Mouse (Mus musculus): Measurements from ENCODE around the gene Olfr521.
"Not testable (repeated sequence)": the region's sequence is repeated elsewhere in the genome, so short reads cannot be mapped to it uniquely, and the experiment has no call there.

The Olfr521 gene

DNA sequence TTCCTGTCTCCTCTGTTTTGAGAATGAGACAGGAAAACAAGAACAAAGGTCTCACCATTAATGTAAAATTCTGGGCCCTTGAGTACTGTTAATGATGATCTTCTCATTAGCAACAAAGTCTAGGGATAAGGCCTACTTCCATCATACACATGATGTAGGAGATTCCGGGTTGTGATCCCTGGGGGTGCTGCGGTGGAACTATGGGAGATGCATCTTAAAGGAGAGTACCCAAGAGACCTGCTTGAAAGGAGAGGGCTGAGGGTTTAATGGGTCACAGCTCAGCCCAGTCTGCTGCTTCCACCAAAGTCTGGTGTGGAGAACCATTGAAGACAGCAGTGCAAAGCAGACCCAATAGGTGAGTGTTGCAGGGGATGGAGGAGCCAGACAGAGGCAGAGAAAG is at the start of gene Olfr521:
Olfr521 (plus strand) TSS at position 301 of the 400 bp plus-strand sequence.
- DNase-seq (ENCODE audit: low spot score) = no peak

DNA sequence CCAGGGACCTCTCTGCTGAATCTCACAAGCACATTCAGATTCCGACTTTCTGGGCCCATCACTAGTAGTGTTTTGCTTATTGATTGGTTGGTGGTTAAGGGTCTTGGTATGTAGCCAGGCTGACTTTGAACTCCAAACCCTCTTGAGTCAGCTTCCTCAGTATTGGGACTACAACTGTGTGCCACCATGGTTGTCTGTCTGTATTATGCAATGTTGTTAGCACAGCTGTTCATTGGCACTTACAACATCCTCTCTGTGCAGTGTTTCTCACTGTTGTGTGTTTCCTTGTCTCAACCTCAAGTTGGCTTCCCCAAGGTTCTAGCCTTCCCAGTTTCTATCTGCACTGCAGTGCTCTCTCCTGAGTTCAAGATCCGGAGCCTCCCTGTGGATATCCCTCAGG is 46.8 kb upstream of the Olfr521 start:
- no peak for DNase-seq (ENCODE audit: low spot score)

DNA sequence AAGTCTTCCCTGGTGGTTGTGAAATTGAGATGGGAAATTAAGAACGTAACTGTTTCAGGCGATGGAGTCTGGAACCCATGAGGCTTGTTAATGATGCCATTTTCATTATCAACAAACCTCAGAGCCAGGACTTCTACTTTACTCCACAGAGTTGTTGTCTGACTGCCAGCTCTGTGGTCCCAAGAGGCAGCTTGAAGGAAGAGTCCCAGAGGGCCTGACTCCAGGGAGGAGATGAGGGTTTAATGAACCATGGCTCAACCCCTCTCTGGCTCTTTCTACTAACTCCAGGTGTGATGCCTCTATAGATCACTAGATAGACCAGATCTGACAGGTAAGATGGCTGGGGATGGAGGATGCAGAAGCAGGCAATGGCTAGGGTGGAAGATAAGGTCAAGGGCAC is 33.3 kb upstream of the Olfr521 start, which contains the start of gene Olfr520:
Olfr520 (plus strand) TSS at position 301 of the 400 bp plus-strand sequence.
- no peak for DNase-seq (ENCODE audit: low spot score)

DNA sequence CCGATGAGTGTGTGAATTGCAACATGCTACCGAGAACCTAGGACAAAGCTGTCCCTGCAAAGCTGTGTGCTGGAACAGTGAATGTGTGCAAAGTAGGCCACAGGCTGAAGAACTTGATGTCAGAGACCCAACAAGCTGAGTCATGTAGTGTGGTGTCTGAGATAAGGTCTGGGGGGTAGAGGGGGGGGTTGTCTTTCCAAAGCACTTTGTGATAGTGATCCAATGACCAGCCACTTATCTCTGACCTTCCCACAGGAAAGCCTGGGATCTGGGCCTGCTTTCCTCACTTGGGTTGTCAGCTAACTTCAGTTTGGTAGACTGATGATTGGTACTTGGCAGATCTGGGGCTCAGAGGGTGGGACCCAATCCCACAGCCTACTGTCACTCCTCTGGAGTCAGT is 28.7 kb upstream of the Olfr521 start:
- no peak for DNase-seq (ENCODE audit: low spot score)

DNA sequence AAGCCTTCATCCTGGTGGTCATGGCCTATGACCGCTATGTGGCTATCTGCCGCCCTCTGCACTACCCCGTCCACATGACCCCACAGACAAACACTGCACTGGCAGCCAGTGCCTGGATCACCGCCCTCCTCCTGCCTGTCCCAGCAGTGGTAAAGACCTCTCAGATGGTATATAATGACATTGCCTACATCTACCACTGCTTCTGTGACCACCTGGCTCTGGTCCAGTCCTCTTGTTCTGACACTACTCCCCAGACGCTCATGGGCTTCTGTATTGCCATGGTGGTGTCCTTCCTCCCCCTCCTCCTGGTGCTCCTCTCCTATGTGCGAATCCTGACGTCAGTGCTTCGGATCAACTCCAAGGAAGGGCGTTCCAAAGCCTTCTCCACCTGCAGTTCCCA is 27.8 kb upstream of the Olfr521 start:
- DNase-seq (ENCODE audit: low spot score) = not testable (repeated sequence)

DNA sequence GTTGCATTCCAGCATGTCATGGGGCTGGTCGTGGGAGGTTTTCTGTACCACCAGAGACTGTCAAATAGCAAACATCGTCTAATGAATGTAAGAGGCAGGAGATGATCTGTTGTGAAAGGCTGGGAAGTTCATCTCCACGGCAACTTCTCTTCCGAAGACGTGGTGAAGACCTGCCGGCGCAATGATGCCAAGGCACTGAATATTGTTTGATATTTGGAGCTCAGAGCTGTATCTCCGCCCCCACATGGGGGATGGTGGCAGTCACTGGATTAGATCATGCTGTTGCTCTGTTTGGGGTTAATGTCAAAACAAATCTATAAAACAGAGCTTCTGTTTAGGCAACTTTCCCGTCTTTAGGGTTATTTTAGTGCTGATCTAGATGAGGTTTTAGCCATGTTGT is 24.0 kb upstream of the Olfr521 start:
- no peak for DNase-seq (ENCODE audit: low spot score)

DNA sequence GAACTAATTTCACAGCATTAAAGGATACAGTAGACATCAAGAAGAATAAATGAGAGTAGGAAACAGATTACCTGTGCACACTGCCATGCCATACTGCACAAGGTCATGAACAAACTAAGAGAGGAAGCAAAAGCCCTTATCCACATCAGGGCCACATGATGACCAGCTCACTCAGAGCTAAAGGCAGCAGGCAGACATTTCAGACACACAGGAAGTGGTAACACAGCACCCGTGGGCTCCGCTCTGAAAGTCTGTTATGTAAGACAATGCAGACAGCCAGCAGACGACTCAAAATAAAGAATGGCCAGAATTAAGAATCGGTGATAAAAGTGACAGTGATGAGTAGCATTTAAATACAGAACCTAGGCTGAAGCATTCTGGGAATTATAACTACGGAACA is 18.1 kb downstream of the Olfr521 start:
- no peak for DNase-seq (ENCODE audit: low spot score)

DNA sequence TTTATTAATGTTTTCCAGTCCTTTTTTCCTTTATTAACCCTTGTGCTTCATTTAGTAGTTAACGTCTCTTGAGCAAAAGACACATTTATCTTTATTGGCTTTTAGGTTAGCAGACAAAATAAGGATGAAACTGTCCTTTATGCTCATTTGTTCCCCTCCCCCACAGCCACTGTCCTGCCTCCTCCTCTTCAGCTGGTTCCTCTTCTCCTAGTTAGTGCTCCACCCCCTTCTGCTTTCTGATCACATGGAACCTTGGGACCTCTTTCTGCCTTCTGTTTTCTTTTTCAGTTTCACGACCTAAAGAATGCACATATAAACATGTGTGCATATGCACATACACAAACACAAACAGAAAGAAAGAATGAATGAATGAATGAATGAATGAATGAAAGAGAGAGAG is 18.6 kb downstream of the Olfr521 start:
- DNase-seq (ENCODE audit: low spot score) = no peak

DNA sequence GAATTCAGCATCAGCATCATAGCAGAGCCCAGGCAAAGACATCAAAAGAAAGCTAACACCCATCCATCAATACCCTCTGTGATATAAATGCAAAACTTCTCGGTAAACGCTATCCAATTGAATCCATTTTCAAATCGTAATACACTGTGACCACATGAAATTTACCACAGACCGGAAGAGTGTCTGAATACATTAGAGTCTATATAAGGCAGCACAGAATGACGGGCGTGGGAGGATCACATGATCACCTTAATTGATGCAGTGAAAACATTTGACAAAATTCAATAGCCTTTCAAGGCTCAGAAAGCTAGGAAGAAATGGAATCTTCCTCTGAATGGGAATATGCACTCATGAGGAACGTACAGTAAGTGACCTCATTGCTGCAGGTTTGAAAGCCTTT is 20.1 kb downstream of the Olfr521 start:
- no peak for DNase-seq (ENCODE audit: low spot score)

DNA sequence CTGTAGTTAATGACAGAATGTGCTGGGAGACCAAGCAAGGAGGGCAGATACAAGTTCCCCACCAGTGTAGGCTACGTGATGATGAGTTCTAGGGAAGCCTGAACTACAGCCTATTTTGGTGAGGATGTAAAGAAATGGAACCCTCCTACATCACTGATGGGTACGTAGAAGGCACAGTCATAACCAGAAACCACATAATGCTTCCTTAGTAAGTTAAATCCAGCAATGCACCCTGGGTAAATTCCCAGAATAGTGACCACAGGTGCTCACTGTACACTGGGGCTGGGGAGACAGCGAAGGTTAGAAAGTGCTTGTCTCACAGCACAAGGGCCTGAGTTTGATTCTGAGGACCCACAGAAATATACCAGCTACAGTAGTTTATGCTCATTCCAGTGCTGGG is 22.2 kb downstream of the Olfr521 start:
- DNase-seq (ENCODE audit: low spot score) = no peak

DNA sequence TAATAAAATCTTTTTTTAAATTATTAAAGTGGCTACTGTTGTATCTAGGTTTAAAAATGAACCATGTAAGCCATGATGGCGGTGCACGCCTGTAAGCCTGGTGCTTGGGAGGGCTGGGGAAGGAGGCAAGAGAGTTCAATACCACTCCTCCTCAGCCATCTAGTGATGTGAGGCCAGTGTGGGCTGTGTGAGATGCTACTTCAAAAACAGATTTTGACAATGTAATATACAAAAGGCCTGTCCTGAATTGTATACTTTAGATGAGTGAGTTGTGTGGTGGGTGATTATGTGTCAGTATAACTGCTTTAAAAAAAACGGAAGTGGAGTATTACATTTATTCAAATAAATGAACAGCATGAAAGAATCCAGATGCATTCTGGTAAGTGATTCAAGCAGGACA is 23.5 kb downstream of the Olfr521 start:
- DNase-seq (ENCODE audit: low spot score) = no peak

DNA sequence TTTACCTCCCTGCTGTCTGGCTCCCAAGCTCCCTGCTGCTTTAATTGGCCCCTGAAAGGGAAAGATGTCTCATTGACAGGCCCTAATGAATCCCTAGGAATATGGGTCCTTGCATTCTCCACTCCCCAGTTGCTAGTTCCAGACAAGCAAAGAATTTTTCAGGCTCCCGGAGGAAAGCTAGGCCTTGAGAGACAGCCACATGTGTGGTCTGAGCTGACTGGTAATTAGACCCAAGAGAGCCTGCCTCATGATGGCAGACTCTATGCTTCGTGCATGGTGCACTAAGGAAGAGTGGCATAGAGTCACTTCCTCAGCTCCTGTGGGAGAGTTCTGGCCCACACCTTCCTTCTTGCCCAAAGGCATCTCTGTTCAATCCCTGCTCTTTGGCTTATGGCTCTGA is 24.6 kb downstream of the Olfr521 start:
- DNase-seq (ENCODE audit: low spot score) = no peak

DNA sequence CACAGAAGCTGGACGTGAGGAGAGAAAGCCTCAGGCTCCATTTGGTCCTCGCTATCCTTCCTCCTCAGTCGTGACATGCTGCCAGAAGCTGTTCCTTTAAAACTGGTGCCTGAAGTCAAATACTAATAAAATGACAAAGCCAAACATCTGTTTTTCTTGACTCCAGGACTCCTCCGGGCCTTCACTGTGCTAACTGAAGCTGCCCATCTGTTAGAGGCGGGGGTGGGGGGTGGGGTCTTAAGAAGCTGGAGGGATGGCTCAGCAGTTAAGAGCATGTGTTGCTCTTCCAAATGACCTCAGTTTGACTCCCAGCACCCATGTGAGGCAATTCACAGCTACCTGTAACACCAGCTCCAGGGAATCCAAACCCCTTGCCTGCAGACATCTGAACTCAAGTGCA is 25.3 kb downstream of the Olfr521 start:
- no peak for DNase-seq (ENCODE audit: low spot score)

DNA sequence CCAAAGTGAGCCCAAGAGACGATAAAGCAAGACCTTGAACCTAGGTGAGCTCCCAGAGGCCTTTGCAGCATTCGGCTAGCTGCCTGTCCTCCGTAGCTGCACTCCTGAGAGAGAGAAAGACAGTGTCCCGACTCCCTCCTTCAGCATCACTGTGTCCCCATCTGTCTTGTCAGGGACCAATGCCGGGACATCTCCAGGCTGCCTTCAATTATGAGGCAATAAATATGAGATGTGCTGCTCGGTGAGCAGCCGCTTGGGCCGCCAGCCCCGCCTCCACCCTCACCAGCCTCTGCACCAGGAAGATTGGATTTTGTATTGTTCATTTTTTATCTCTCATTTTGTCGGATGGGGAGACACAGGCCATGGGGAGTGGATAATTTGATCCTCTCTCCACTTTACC is 27.5 kb downstream of the Olfr521 start:
- DNase-seq (ENCODE audit: low spot score) = no peak

DNA sequence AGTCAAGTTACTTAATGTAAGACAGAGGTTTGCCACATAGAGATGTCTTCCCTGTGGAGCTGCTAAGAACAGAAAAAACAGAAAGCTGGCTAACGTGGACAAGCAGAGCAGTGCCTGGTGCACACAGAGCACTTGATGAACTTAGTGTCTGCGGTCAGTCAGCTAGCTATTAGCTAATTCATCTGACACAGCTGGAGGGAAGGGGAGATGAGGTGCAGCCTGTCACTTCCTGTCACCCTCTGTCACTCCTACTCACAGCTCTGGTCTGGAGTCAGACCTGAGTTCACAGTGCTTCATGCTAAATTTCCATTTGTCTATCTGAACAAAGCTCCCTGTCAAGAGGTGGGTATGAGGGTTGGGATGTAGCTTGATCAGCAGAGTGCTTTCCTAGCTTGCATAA is 30.8 kb downstream of the Olfr521 start:
- no peak for DNase-seq (ENCODE audit: low spot score)

DNA sequence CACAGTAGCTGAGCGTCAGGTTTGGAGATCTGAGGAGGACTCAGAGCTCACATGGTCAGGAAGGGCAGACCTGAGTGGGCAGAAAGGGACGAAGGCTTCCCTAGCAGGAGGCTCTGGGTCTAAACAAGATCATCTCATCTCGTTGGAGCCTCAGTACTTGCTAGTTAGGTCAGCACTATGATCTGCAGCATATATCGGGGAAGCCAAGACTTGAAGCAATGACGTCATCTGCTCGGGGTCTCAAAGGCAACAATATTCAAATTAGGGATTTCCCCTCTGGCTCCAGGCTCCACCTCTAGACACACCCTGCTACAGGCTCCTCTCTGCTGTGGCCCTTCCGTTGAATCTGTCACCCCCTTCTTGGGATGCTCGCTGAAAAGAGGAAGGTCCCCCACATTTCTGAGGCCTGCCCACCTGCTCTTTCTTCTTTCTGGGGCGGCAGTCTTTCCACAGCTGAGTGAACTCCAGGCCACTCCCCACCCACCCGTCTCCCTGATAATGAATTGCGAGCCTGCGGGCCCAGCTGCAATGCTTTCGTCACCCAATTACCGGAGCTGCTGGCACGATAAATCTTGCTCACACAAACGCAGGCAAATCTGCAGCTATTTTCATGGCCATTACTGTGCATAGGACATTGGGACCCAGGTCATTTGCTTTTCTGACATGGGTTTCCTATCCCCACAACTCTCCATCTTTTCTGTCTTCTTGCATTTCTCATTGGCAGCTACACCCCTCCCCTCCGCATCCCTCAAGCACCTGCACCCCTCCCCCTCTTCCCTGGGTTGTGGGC is 32.1 kb downstream of the Olfr521 start:
- no peak for DNase-seq (ENCODE audit: low spot score)

DNA sequence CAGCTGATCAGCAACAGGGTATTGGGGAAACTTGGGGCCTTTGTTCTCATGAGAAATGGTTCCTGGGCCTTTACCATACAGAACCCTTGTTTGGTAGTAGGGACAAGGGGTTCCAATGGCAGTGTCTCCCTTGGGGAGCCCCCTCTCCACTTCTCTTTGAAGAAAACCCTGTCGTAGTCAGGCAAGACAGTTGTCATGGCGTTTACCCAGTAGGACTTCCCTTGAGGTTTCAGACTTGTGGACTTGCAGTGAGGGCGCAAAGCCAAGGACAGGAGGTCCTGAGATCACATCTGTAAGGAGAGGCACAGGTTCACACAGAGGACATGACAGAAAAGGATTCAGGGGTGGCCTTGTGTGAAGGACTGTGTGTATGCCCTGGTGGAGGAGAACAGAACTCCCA is 33.2 kb downstream of the Olfr521 start:
- no peak for DNase-seq (ENCODE audit: low spot score)

DNA sequence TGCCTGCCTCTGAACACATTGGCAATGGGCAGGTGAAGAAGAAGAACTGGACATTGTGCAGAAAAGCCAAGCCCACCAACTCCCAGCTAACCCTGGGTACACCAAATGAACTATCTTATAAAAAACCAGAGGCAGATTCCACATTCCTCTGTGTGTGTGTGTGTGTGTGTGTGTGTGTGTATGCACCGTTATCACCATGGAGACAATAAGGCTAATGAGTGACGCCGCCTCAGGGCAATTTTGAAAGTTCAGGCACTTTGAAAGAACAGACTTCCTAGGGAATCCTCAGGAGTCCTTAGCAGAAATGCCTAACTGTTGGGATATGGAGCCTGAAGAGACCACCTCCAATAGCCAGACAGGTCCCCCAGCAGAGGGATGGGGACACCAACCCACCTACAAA is 34.0 kb downstream of the Olfr521 start:
- DNase-seq (ENCODE audit: low spot score) = no peak

DNA sequence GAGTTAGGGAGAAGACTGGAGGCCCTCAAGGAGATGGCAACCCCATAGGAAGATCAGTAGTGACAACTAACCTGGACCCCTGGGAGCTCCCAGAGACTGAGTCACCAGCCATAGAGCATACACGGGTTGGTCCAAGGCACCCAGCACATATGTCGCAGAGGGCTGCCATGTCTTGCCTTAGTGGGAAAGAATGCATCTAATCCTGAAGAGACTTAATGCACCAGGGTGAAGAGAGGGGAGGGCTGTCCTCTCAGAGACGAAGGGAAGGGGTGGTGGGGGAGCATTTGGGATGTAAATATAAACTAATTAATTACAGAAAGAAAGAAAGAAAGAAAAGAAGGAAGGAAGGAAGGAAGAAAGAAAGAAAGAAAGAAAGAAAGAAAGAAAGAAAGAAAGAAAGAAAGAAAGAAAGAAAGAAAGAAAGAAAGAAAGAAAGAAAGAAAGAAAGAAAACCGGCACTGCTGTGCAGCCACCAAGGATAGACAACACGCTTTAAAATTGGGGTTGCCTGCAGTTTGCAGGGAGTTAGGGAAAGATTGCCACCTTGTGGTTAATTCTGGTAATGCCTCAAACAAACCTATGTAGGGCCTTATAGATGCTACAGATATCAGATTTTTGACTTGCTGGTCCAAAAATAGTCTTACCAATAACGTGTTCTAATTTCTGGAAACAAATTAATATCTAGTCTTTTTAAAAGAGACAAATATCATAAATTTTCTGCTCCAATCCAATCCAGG is 34.8 kb downstream of the Olfr521 start:
- DNase-seq (ENCODE audit: low spot score) = peak; percentile 61

DNA sequence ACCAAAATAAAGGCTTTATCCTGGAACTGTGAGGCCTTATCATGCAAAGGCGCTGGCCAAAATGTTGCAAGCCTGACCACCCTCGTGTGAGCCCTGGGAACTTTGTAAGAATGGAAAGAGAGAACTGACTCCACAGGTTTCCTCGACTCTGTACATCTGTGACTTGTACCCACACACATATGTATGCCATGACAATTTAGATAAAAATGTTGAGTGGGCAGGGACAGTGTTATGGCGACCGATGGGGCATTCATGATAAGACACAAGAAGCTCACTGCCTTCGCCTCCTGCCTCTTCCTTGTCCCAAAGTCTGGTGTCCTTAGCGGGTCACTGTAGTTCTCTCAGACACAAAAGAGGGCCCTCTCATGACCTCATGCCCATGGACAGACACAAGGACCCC is 35.8 kb downstream of the Olfr521 start:
- no peak for DNase-seq (ENCODE audit: low spot score)

DNA sequence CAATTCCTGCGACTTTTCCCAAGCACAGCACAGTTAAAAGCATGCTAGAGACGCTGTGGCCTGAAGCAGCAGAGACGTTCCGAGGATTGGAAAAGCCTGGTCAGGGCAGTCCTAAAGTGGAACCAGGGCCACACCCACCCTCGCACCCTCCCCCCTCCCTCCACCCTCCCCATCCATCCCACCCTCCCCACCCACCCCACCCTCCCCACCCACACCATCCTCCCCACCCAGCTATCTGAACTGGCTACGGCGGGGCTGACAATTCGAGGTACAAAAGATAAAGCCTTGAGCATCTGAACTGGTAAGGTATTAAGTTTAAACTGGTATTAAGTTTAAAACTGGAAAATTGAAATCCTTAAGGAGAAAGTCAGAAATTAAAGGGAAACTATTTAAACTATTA is 40.2 kb downstream of the Olfr521 start:
- no peak for DNase-seq (ENCODE audit: low spot score)

DNA sequence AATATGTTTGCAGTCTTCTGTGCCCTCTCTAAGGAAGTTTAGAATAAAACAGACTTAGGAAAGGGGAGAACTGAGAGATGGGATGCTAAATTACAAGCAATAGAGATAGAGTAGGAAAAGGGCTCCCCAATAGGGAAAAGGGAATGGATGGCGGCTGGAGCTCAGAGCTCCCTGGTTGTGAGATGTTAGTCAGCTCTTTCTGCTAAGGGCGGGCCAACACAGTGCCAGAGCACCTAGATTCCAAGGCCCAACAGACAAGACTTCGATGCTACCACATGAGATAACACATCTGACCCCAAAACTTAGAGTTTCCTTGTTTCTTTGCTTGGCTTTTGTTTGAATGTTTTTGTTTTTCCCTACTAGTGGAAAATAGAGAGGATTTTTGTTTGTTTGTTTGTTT is 40.7 kb downstream of the Olfr521 start:
- not testable (repeated sequence) for DNase-seq (ENCODE audit: low spot score)

DNA sequence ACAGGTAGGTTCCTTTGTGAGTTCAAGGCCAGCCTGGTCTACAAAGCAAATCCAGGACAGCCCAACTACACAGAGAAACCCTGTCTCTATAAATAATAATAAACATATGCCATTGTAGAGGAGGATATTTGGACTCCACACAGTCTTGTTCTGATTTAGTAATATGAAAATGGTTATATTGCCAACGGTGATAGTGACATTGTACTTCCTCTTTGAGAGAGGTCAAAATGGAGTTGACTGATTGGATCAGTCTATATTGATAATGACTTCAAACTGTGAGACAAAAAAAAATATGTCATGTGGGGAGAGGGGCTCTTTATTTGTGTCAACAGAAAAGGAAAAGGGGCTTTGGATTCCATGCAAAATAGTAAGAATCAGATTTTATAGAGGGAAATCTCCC is 42.0 kb downstream of the Olfr521 start:
- no peak for DNase-seq (ENCODE audit: low spot score)

DNA sequence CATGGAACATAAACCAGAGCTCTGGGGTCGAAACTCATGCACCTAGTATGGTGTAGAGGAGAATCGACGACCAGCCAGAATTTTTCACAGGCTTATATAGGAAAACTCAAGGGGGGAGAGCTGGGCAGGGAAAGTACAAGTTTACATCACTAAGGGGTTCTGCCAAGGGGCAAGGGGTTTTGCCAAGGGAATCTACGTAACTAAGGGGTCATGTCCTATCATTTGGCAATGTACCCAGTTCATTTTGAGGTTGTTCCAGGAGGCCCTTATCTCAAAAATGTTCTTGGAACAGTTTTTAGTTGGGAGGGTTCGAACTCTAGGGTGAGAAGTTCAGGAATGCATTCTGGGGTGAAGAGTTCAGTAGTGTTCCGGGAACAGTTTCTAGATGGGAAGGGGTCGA is 43.7 kb downstream of the Olfr521 start:
- not testable (repeated sequence) for DNase-seq (ENCODE audit: low spot score)
